Mouse (Mus musculus) testis, postnatal 14 days (tissue): ENCODE results near the gene Mgat3.

Experiments used
- DNase-seq: peaks from one replicate; pipeline ENCODE4 v3.0.0; 2021; ENCODE audit warnings: low spot score

Gene Mgat3

DNA sequence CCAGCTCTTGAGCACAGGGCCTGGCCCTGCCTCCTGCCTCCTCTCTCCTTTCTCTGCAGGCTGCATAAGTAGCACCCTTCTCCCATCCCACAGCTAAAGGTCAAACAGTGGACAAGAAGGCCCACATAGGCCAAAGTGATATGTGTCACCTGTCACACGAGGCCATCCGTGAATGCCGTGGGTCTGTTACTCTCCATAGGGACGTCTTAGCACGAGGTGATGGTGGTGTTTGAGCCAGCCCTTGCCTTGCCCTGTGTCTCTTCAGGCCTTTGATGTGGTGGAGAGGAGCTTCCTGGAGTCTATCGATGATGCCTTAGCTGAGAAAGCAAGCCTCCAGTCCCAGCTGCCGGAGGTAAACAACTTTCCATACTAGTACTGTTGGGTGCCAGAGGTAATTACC, 24.0 kb upstream of the Mgat3 start:
- DNase-seq = no peak

DNA sequence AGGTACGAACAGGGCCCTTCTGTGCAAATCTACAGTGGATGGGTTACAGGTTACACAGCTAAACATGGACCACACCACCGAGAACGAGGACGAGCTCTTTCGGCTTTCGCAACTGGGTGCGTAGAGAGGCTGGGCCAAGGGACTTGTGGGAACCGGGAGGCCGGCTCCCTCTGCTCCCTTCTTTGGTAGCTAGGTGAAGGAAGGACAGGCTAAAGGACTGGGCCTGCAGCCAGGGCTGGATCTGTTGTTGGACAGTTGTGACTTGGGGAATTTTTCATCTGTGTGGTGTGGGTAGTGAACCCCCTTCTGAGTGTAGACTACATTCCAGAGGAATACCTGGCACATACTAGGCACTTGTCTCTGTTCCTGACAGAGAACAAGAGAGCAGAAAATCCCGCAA, 20.9 kb upstream of the Mgat3 start:
- DNase-seq = no peak

DNA sequence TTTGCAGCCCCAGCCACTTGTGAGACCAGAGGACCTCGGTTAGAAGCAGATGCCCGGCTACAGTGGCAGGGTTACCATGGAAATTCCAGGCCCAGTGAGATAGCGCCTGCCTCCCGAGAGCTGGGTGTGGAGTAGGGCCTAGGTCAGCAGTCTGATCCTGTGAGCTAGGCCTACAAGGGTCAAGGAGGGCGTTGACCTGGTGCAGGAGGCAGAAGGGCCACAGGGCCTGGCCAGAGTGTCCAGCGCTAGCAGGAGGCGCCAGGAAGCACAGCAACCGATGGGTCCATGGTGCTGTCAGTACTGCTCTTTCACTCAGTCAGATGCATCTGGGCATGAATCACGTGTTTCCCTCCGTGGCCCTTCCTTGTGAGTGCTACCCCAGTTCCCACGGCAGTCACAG, 19.8 kb upstream of the Mgat3 start:
- no peak for DNase-seq

DNA sequence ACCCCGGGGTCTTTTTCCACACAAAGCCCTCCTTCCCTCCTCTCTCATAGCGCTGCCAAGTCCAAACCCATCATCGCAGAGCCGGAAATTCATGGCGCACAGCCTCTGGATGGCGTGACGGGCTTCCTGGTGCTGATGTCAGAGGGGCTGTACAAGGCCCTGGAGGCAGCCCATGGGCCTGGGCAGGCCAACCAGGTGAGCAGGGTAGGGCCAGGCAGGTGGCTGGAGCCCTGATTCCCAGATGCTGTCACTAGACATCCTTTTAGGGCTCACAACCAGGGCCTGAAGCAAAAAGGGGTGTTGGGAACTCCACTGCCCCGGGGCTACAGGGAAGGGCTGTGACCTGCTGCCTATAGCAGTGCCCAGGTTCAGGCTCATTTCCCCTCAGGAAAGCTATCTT, 17.8 kb upstream of the Mgat3 start:
- DNase-seq = no peak

GRCm38 (mm10) chr15:80157197-80157943, 16.2 kb upstream of the Mgat3 start:
- DNase-seq = no peak

- no peak for DNase-seq
Observed at GRCm38 (mm10) chr15:80158001-80158706, 15.4 kb upstream of the Mgat3 start.

DNA sequence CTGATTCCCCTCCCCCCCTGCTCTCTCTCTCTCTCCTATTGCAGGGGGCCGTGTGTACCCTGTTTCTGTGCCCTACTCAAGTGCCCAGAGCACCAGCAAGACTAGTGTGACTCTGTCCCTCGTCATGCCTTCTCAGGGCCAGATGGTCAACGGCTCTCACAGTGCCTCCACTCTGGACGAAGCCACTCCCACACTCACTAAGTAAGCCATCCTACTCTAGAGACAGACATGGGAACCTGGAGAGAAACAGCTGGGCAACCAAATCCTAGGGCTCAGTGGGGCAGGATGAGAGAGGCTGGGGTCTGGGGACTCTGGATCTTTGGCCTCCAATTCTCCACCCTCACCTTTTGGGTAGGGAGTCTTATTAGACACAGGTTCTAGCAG, 14.8 kb upstream of the Mgat3 start:
- no peak for DNase-seq

DNA sequence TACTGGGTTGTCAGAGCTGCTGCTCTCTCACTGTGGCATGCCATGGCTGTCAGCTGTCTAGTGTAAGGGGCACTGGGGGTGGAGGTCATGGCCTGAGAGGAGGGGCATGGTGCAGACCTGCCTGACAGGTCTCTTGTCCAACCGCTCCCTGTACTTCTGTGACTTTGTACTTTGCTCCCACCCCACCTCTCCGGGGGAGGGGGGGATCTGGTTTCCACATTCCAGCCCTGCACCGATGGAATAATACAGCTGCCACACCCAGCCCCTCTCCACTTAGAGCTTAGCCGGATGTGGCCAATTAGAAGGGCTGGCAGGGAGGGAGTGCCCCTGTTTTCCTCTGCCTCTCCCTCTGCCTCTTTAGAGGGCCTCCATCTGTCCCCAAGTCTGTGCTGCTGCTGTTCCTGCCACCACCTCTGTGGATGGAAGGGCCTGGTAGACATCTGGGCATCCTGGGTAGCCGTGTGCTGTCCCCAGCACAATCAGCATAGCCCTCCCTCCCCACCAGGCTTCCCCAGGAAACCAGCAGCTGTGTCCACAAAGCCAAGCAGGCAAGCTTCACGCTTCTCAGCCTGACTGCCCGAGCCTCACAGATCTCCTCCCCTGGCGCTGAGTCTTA, 14.1 kb upstream of the Mgat3 start:
- no peak for DNase-seq

GRCm38 (mm10) chr15:80160223-80160622, 13.3 kb upstream of the Mgat3 start:
- DNase-seq = no peak

DNA sequence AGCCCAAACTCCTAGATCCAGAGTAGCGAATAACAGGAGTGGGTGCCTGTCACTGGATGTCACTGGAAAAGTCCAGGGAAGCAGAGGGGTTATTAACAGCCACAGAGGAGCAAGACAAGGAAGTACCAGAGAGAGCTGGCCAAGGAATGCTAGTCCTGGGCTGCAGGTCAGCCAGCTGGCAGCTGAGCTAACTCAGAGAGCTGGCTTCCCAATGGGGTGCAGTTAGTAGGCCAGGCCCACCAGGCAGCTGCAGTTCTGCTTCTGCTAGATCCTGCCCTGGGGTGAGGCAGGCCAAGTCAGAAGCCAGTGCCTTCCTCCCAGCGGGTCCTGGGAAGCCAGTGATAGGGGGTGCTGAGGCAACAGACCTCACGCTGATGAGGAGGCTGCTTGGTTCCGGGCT, 12.8 kb upstream of the Mgat3 start:
- DNase-seq = no peak

- no peak for DNase-seq
Observed at GRCm38 (mm10) chr15:80161199-80161598, 12.3 kb upstream of the Mgat3 start.

DNA sequence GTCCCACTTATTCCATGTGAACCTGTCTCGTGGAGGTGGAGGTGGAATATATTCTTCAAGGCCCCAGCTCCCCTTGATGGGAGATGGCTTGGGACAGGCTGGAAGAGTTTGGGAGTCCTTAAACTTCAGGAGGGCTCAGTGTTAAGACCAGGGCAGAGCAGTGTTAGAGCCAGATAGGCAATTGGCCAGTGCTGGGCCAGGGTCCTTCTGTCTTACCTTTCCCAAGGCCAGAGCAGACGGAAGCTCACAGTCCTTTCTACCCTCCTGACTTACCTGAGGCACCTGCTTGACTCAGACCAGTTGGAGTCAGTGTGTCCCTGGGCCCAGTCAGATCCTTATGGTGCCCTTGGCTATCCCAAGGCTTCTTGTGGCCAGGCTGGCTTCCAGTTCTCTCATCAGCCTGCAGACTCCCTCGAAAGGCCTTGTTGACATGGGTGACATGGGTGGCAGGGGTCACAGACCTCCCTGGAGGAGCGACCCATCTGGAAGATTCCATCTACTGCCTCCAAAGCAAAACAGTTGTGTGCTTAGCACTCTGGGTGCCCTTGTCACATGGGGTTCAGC, 11.0 kb upstream of the Mgat3 start:
- no peak for DNase-seq

GRCm38 (mm10) chr15:80163274-80163673, 10.2 kb upstream of the Mgat3 start:
- DNase-seq = no peak

DNA sequence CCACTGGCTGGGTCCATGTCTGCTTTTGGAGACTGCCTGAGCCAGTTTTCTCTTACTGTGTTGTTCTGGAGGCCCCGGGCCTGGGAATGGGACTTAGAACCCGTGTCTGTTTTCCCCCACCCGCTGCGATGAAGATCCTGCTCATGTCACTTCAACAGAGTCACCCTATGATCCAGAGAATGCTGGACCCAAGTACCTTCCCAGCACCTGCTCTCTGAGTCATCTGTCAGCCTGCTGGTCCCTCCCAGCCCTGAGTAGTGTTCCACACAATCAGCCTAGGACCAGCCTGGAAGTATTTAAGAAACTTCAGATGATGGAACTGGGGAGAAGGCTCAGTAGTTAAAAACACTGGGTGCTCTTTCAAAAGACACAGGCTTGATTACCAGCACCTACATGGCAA, 9.8 kb upstream of the Mgat3 start:
- DNase-seq = no peak

GRCm38 (mm10) chr15:80165396-80165795, 8.1 kb upstream of the Mgat3 start:
- no peak for DNase-seq

DNA sequence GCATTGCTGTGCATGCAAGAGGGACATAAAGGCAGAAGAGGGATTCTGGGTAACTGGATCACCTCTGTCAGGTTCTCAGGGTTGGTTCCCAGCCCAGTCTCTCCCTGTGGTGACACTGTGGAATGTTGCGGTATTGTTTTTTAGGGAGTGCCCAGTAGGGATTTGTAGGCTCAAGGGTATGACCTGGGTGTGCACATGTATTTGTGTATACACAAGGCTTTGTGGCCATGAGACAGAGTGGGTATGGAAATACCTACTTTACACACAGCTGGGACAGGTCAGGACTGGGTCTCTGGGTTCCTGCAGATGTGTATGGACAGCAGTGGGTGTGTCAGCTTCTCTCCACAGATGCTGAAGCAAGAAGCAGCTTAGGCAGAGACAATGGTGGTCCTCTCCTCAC, 4.0 kb upstream of the Mgat3 start:
- no peak for DNase-seq

DNA sequence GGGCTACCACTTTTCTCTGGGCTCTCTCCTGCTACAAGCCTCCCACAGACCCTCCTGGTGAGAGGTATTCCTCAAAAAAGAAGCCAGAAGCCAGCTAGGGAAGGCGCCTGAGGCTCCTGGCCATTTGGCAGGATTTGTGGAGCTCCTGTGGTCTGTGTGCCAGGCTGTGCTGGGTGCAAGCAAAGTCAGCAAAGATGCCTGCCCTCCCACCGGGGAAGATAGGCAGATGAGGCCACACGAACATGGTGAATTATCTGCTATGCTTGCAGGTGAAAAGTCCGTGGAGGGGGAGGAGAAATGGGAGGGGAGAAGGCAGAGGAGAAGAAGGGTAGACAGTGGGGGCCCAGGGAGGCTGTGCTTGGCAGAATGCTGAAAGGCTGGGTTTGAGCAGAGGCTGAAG, 3.2 kb upstream of the Mgat3 start:
- DNase-seq = no peak

GRCm38 (mm10) chr15:80171286-80171685, 2.2 kb upstream of the Mgat3 start:
- no peak for DNase-seq

DNA sequence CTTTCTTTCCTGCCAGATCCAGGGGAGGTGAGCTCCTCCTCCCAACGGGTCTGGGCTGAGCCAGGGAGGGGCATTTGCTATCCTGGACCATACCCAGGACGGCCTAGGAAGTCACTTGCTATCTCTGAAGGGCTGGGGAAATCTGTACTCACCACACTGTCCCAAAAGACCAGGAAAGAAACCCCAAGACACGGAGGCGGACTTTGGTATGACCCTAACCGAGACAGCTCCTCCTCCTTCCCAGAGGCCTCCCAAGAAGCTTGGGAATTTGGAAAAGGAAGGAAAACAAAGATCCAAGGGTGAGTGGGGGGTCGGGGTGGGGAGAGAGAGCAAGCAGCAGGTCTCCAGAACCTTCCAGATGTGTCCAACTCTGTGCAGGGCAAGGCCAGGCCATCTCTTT, 1.7 kb upstream of the Mgat3 start:
- no peak for DNase-seq

DNA sequence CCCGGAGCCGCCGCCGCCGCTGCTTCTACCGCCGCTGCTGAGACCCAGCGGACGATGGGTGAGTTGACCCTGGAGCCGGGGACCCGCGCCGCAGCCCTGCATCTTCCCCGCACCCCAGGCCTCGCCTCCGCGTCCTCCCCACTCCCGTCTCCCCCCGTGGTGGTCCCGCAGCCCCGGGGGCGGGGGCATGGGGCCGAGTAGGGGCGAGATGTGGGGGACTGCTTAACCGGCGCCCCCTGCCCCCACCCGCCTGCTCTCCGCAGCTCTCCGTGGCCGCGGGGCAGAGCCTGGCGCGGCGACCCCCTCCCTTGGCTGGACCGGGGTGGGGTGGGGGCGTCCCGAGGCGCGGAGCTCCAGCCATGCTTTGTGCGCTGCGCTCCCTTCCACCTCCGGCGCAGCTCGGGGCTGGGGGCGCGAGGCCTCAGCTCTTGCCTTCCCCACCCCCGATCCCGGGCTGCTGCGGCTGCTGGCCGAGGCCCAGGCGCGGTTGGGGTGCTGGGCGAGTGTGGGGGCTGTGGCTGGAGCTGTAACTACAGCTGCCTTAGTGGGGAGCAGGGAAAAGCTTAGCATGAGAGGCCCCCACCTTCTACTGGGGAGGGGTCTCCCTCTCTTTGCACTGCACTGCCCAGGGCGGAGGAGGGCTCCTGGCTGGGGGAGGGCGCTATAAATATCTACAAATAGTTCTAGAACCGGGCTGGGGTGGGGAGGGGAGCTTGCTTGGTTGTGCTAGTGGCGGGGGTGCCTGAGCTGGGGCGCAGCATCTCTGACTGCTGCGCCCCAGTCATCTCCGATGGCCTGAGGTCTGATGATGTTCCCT, 468 bp downstream of the Mgat3 start:
- no peak for DNase-seq

- DNase-seq = no peak
Observed at GRCm38 (mm10) chr15:80174598-80174875, 1.0 kb downstream of the Mgat3 start.

GRCm38 (mm10) chr15:80175316-80175715, 1.8 kb downstream of the Mgat3 start:
- no peak for DNase-seq

DNA sequence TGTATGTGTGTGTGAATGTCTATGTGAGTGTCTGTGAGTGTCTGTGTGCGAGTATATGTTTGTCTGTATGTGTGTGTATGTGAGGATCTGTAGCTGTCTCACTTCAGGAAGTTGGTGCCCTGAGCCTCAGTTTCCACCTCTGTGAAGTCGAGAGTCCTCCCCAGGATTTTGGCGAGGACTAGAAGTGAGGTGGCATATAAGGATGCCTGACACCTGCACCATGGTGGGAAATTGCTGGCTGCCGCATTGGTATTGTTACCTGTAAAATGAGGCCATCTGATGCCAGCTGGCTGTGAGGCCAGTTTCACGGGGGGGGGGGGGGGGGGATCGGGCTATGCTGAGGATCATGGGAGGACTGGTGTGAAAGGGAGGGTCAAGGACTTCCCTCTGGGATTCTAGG, 2.2 kb downstream of the Mgat3 start:
- DNase-seq = no peak
